Mouse (Mus musculus) liver, embryonic 14.5 days (tissue): ENCODE results near the gene Tead4. TPM values are rescaled to one million over a fixed set of nuclear protein-coding genes. Genes with fewer than 3 reads are reported as not detected.

Experiments used
- ATAC-seq: fragments of 200-750 bp; cut with Nextera tagmentation; 2 replicates; pipeline ENCODE4 v1.8.0; 2017; ENCODE audit warnings: moderate number of reproducible peaks, mild to moderate bottlenecking, moderate library complexity; ENCODE audit not compliant: insufficient read depth
- DNase-seq, 3 experiments: peaks; one replicate each; pipeline ENCODE4 v3.0.0-alpha.2; 2012 to 2013; ENCODE audit warnings: low read depth in 3 of 3, low spot score in 3 of 3
- H3K27ac ChIP-seq: fragments of 300-500 bp; sonication (generic); 2 replicates; pipeline ENCODE4 v1.5.1; 2014; ENCODE audit warnings: moderate library complexity, mild to moderate bottlenecking, control low read depth, inconsistent platforms
- H3K27me3 ChIP-seq: fragments of 300-500 bp; sonication (generic); 2 replicates; pipeline ENCODE4 v1.6.1; 2014; ENCODE audit warnings: mild to moderate bottlenecking, low read length, moderate library complexity; ENCODE audit not compliant: control insufficient read depth, insufficient read depth
- H3K36me3 ChIP-seq: fragments of 300-500 bp; sonication (generic); replicated peaks from 2 replicates; pipeline ENCODE4 v1.6.1; 2014; ENCODE audit warnings: low read depth; ENCODE audit not compliant: control insufficient read depth, insufficient read depth
- H3K4me1 ChIP-seq, 2 experiments: fragments of 200-500 bp in 1 of 2; fragments of 300-500 bp in 1 of 2; sonication (generic) in 1 of 2; replicated peaks; 2 replicates each; pipeline ENCODE4 v1.6.1; 2012 to 2014; ENCODE audit warnings: antibody characterized with exemption in 1 of 2, inconsistent platforms in 1 of 2, low read length in 1 of 2; ENCODE audit not compliant: control insufficient read depth in 2 of 2, insufficient read depth in 2 of 2
- H3K4me2 ChIP-seq: fragments of 300-500 bp; sonication (generic); 2 replicates; pipeline ENCODE4 v1.6.1; 2014; ENCODE audit warnings: low read depth, mild to moderate bottlenecking, control low read depth, moderate library complexity
- H3K4me3 ChIP-seq, 2 experiments: fragments of 200-500 bp in 1 of 2; fragments of 300-500 bp in 1 of 2; sonication (generic) in 1 of 2; 2 replicates each; pipeline ENCODE4 v1.5.1; 2012 to 2014; ENCODE audit warnings: low read depth in 2 of 2, low read length in 2 of 2, mild to moderate bottlenecking in 2 of 2, control low read depth in 1 of 2, inconsistent platforms in 1 of 2, moderate library complexity in 1 of 2; ENCODE audit not compliant: insufficient read depth in 1 of 2
- H3K9ac ChIP-seq: fragments of 300-500 bp; sonication (generic); replicated peaks from 2 replicates; pipeline ENCODE4 v1.6.1; 2014; ENCODE audit warnings: mild to moderate bottlenecking, control low read depth, moderate library complexity
- H3K9me3 ChIP-seq: fragments of 300-500 bp; sonication (generic); 2 replicates; pipeline ENCODE4 v1.6.1; 2016; ENCODE audit warnings: low read length, mixed read lengths; ENCODE audit not compliant: control insufficient read depth
- CTCF ChIP-seq: IDR thresholded peaks from 2 replicates; pipeline ENCODE4 v1.5.1; 2016; ENCODE audit warnings: antibody characterized with exemption, low read depth, control low read depth
- EP300 ChIP-seq: IDR thresholded peaks from 2 replicates; pipeline ENCODE4 v1.6.1; 2016; ENCODE audit warnings: antibody characterized with exemption, low read depth
- WGBS: fragments of 180-500 bp; shearing (Covaris S2); extraction: QIAGEN DNeasy Blood & Tissue Kit; methylation state at CpG from one replicate; pipeline ENCODE4 v1.1.7; 2014; ENCODE audit not compliant: insufficient replicate concordance; 5-methylcytosine and 5-hydroxymethylcytosine counted together
- polyA plus RNA-seq, 2 experiments: library from polyadenylated mRNA; depleted of rRNA in 1 of 2; stranded (reverse) in 1 of 2; unstranded in 1 of 2; fragments of >200 nt; fragmentation: Nextera tagmentation in 1 of 2; extraction: Ambion mirVana in 1 of 2; gene quantifications; 2 replicates each; pipeline versions ENCODE4 v1.2.1 to v1.2.3; 2012 to 2014

Tead4 gene
- polyA plus RNA-seq, 2 experiments = 0.18 to 0.21 TPM

DNA sequence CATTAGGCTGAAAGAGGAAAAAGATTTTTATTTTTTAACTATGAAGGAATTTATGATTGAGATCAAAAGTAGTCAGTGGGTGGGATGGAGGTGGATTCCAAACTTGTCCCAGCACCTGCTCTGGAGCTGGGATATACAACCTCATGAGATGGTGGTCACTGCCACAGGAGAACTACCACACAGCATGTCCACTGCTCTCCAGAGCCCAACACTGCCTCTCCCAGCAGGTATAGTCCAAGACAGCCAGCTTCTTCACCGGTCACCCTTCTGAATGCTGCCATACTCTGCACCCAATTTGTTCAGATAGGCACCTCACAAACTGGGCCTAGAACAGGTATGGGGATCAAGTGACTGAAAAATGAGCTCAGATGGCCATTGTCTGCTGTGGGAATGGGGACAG, 121.0 kb downstream of the Tead4 start:
- TF ChIP-seq EP300 = no peak
- TF ChIP-seq CTCF = no peak
- H3K9me3 ChIP-seq = no peaks in the 10 kb centered on the region
- no peak overlapping the region for H3K4me3 ChIP-seq
- H3K4me1 ChIP-seq = no peaks in the 10 kb centered on the region
- H3K36me3 ChIP-seq = no peaks in the 10 kb centered on the region
- 77% methylated on average over 1 of the region's 1 CpGs for WGBS
- no peak overlapping the region for H3K27ac ChIP-seq
- no peaks in the 10 kb centered on the region for H3K27me3 ChIP-seq
- no peak overlapping the region for H3K4me2 ChIP-seq
- H3K9ac ChIP-seq = no peak overlapping the region
- ATAC-seq (no peak), DNase-seq (no peak)

GRCm38 (mm10) chr6:128179247-128179646, 121.4 kb downstream of the Tead4 start:
- DNase-seq (no peak), ATAC-seq (no peak)
- Histone ChIP-seq H3K4me2 (no peak overlapping the region), H3K9me3 (no peaks in the 10 kb centered on the region), H3K4me3 (no peak overlapping the region), H3K27ac (no peak overlapping the region), H3K4me1 (no peaks in the 10 kb centered on the region), H3K27me3 (no peaks in the 10 kb centered on the region), H3K9ac (no peak overlapping the region), H3K36me3 (no peaks in the 10 kb centered on the region)
- 57% methylated on average over 5 of the region's 5 CpGs for WGBS
- TF ChIP-seq EP300 = no peak
- TF ChIP-seq CTCF = peak; percentile 27; the same call in 1 of the 2 replicates

DNA sequence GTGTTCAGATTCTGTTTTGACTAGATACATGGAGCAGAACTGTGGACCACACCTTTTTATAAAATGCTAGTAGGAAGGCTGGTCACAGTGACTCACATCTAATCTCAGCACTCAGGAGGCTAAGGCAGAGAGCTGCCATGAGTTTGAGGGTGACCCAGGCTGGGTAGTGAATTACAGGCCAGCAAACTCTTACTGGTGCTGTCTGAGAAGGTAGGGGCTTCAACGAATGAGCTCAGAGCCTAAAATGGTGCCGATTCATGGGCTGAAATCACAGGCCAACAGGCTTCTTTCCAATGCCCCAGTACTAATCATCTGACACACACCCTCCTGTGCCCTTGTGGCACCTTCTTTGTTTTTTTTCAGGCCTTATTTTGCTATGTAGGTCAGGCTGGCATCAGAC, 121.9 kb downstream of the Tead4 start:
- H3K4me1 ChIP-seq = no peaks in the 10 kb centered on the region
- H3K9ac ChIP-seq = no peak overlapping the region
- no peak overlapping the region for H3K4me2 ChIP-seq
- H3K27me3 ChIP-seq = no peaks in the 10 kb centered on the region
- no peak for TF ChIP-seq CTCF
- no peak for TF ChIP-seq EP300
- H3K9me3 ChIP-seq = no peaks in the 10 kb centered on the region
- H3K36me3 ChIP-seq = no peaks in the 10 kb centered on the region
- 60% methylated on average over 2 of the region's 2 CpGs for WGBS
- no peak overlapping the region for H3K27ac ChIP-seq
- H3K4me3 ChIP-seq = no peak overlapping the region
- DNase-seq = no peak
- no peak for ATAC-seq

Other genes with a start within 250 kb of the Tead4 start
- gene Tspan9, start 157.2 kb downstream of the Tead4 start, polyA plus RNA-seq (2012; rRNA removed) = 11.6 and 12.1 TPM in 2 replicates
- gene Tspan9, start 157.2 kb downstream of the Tead4 start, polyA plus RNA-seq (2014; fragmentation: Nextera tagmentation; extraction: Ambion mirVana) = 15.5 and 17.2 TPM in 2 replicates
- gene Tulp3, start 55.0 kb upstream of the Tead4 start, polyA plus RNA-seq (2012; rRNA removed) = 2.2 and 2.9 TPM in 2 replicates
- 1.8 TPM in 2 replicates for gene Tulp3, start 55.0 kb upstream of the Tead4 start, polyA plus RNA-seq (2014; fragmentation: Nextera tagmentation; extraction: Ambion mirVana)
- gene Rhno1, start 62.1 kb upstream of the Tead4 start, polyA plus RNA-seq (2012; rRNA removed) = 15.3 and 19.0 TPM in 2 replicates
- 45.1 and 51.4 TPM in 2 replicates for gene Rhno1, start 62.1 kb upstream of the Tead4 start, polyA plus RNA-seq (2014; fragmentation: Nextera tagmentation; extraction: Ambion mirVana)
- 25.2 and 25.5 TPM in 2 replicates for gene Foxm1, start 62.1 kb upstream of the Tead4 start, polyA plus RNA-seq (2012; rRNA removed)
- gene Foxm1, start 62.1 kb upstream of the Tead4 start, polyA plus RNA-seq (2014; fragmentation: Nextera tagmentation; extraction: Ambion mirVana) = 12.0 and 12.2 TPM in 2 replicates
- gene Tex52, start 74.6 kb upstream of the Tead4 start, polyA plus RNA-seq (2012; rRNA removed) = 0.07 and 0.08 TPM in 2 replicates
- gene Tex52, start 74.6 kb upstream of the Tead4 start, polyA plus RNA-seq (2014; fragmentation: Nextera tagmentation; extraction: Ambion mirVana) = not detected in 2 replicates
- gene Gm44596, start 74.7 kb upstream of the Tead4 start, polyA plus RNA-seq (2012; rRNA removed) = not detected in 2 replicates
- gene Gm44596, start 74.7 kb upstream of the Tead4 start, polyA plus RNA-seq (2014; fragmentation: Nextera tagmentation; extraction: Ambion mirVana) = not detected in 2 replicates
- 0.70 and 0.95 TPM in 2 replicates for gene Nrip2, start 98.5 kb upstream of the Tead4 start, polyA plus RNA-seq (2012; rRNA removed)
- 1.3 and 1.5 TPM in 2 replicates for gene Nrip2, start 98.5 kb upstream of the Tead4 start, polyA plus RNA-seq (2014; fragmentation: Nextera tagmentation; extraction: Ambion mirVana)
- gene Itfg2, start 124.1 kb upstream of the Tead4 start, polyA plus RNA-seq (2012; rRNA removed) = 9.4 and 9.8 TPM in 2 replicates
- 8.7 and 11.9 TPM in 2 replicates for gene Itfg2, start 124.1 kb upstream of the Tead4 start, polyA plus RNA-seq (2014; fragmentation: Nextera tagmentation; extraction: Ambion mirVana)
- gene Fkbp4, start 137.9 kb upstream of the Tead4 start, polyA plus RNA-seq (2012; rRNA removed) = 86.7 and 121 TPM in 2 replicates
- gene Fkbp4, start 137.9 kb upstream of the Tead4 start, polyA plus RNA-seq (2014; fragmentation: Nextera tagmentation; extraction: Ambion mirVana) = 158 and 179 TPM in 2 replicates
- 119 and 187 TPM in 2 replicates for gene Pzp, start 225.9 kb upstream of the Tead4 start, polyA plus RNA-seq (2012; rRNA removed)
- 201 and 204 TPM in 2 replicates for gene Pzp, start 225.9 kb upstream of the Tead4 start, polyA plus RNA-seq (2014; fragmentation: Nextera tagmentation; extraction: Ambion mirVana)